Mouse (Mus musculus) testis, adult 2 months (tissue): Measurements from ENCODE around the gene Tmc2. TPM values are rescaled to one million over a fixed set of nuclear protein-coding genes. Genes with fewer than 3 reads are reported as not detected.

ENCODE experiments used
- H3K27ac ChIP-seq: fragments of 200-500 bp; 2 replicates; pipeline ENCODE4 v1.5.1; 2012; ENCODE audit warnings: low read depth, low read length; ENCODE audit not compliant: control insufficient read depth, insufficient read depth
- H3K27me3 ChIP-seq: fragments of 200-500 bp; 2 replicates; pipeline ENCODE4 v1.6.1; 2012; ENCODE audit warnings: mild to moderate bottlenecking, low read length, moderate library complexity; ENCODE audit not compliant: control insufficient read depth, insufficient read depth
- H3K36me3 ChIP-seq: fragments of 200-500 bp; 2 replicates; pipeline ENCODE4 v1.6.1; 2012; ENCODE audit warnings: mild to moderate bottlenecking, low read length; ENCODE audit not compliant: control insufficient read depth, insufficient read depth
- H3K4me1 ChIP-seq: fragments of 200-500 bp; 2 replicates; pipeline ENCODE4 v1.6.1; 2012; ENCODE audit warnings: low read length; ENCODE audit not compliant: control insufficient read depth, insufficient read depth
- H3K4me3 ChIP-seq: fragments of 200-500 bp; 2 replicates; pipeline ENCODE4 v1.5.1; 2012; ENCODE audit warnings: low read depth, mild to moderate bottlenecking, low read length, moderate library complexity, mixed read lengths; ENCODE audit not compliant: control insufficient read depth
- CTCF ChIP-seq: fragments of 200-500 bp; IDR thresholded peaks from 2 replicates; pipeline ENCODE4 v1.5.1; 2012; ENCODE audit warnings: low read depth, mild to moderate bottlenecking, inconsistent platforms, low read length, moderate library complexity; ENCODE audit not compliant: control insufficient read depth, insufficient read depth, insufficient replicate concordance
- POLR2A ChIP-seq: fragments of 200-500 bp; IDR thresholded peaks from 2 replicates; pipeline ENCODE4 v1.6.1; 2012; ENCODE audit warnings: low read depth, mild to moderate bottlenecking, inconsistent platforms, low read length, moderate library complexity; ENCODE audit not compliant: control insufficient read depth
- polyA plus RNA-seq: library from polyadenylated mRNA; depleted of rRNA; stranded (reverse); fragments of >200 nt; gene quantifications from 2 replicates; pipeline ENCODE4 v1.2.3, GENCODE M21; 2012

The Tmc2 gene
- polyA plus RNA-seq, 1 experiment, result 0.19 TPM

- H3K4me1 ChIP-seq, result no peaks in the 10 kb centered on the region; the same call in 1 of the 2 replicates
- no peak for TF ChIP-seq POLR2A
- TF ChIP-seq CTCF, result no peak
- H3K27ac ChIP-seq, result no peak overlapping the region
- no peaks in the 10 kb centered on the region for H3K36me3 ChIP-seq
- no peaks in the 10 kb centered on the region for H3K27me3 ChIP-seq
- H3K4me3 ChIP-seq, result no peak overlapping the region
Observed at GRCm38 (mm10) chr2:130289086-130289485, 94.1 kb downstream of the Tmc2 start.

GRCm38 (mm10) chr2:130291434-130291833 lies 96.4 kb downstream of the Tmc2 start:
- H3K4me3 ChIP-seq, result no peak overlapping the region
- H3K4me1 ChIP-seq, result peaks cover 10% of the 10 kb centered on the region
- TF ChIP-seq POLR2A, result no peak
- no peaks in the 10 kb centered on the region for H3K27me3 ChIP-seq
- no peak overlapping the region for H3K27ac ChIP-seq
- H3K36me3 ChIP-seq, result no peaks in the 10 kb centered on the region

GRCm38 (mm10) chr2:130293009-130293408 lies 98.0 kb downstream of the Tmc2 start:
- no peaks in the 10 kb centered on the region for H3K36me3 ChIP-seq
- H3K4me1 ChIP-seq, result peaks cover 10% of the 10 kb centered on the region
- H3K27ac ChIP-seq, result no peak overlapping the region
- TF ChIP-seq POLR2A (no peak), CTCF (no peak)
- H3K4me3 ChIP-seq, result no peak overlapping the region
- H3K27me3 ChIP-seq, result no peaks in the 10 kb centered on the region

GRCm38 (mm10) chr2:130293486-130293885 lies 98.5 kb downstream of the Tmc2 start:
- H3K36me3 ChIP-seq, result no peaks in the 10 kb centered on the region
- peaks cover 10% of the 10 kb centered on the region for H3K4me1 ChIP-seq
- no peak for TF ChIP-seq POLR2A
- TF ChIP-seq CTCF, result no peak
- no peaks in the 10 kb centered on the region for H3K27me3 ChIP-seq
- no peak overlapping the region for H3K4me3 ChIP-seq
- no peak overlapping the region for H3K27ac ChIP-seq

GRCm38 (mm10) chr2:130294218-130294935 lies 99.4 kb downstream of the Tmc2 start:
- Histone ChIP-seq H3K27me3 (no peaks in the 10 kb centered on the region), H3K4me1 (peaks cover 10% of the 10 kb centered on the region), H3K27ac (no peak overlapping the region)

GRCm38 (mm10) chr2:130294936-130295277 lies 99.9 kb downstream of the Tmc2 start, which contains the start of gene Ebf4:
Gene Ebf4, plus strand, starts transcription at chr2:130295169.
- Histone ChIP-seq H3K27me3 (no peaks in the 10 kb centered on the region), H3K27ac (no peak within 1 kb of the TSS), H3K4me1 (peaks cover 10% of the 10 kb centered on the region), H3K36me3 (no peaks in the 10 kb centered on the region), H3K4me3 (peak within 1 kb of the TSS; percentile 66)
- TF ChIP-seq CTCF (no peak), POLR2A (no peak)

More at GRCm38 (mm10) chr2:130294218-130294935, 99.4 kb downstream of the Tmc2 start:
- Histone ChIP-seq H3K4me3 (peak overlapping the region; percentile 66), H3K36me3 (no peaks in the 10 kb centered on the region)
- TF ChIP-seq POLR2A (no peak), CTCF (no peak)

GRCm38 (mm10) chr2:130295331-130296133 lies 100.5 kb downstream of the Tmc2 start:
- TF ChIP-seq POLR2A (no peak), CTCF (no peak)
- H3K4me1 ChIP-seq, result peaks cover 10% of the 10 kb centered on the region
- H3K27me3 ChIP-seq, result no peaks in the 10 kb centered on the region
- H3K27ac ChIP-seq, result no peak overlapping the region
- H3K36me3 ChIP-seq, result no peaks in the 10 kb centered on the region
- H3K4me3 ChIP-seq, result peak overlapping the region; percentile 66
